Mouse (Mus musculus): ENCODE measurements around the gene Cltc.

GRCm38 (mm10) chr11:86663977-86664376 lies 93.4 kb downstream of the Cltc start:
- TF ChIP-seq CTCF (IDR thresholded peaks at IDR 0.05; ENCODE audit: borderline replicate concordance, extremely low read depth, insufficient read depth, insufficient read length) (no peak), POLR2A (IDR thresholded peaks at IDR 0.05; ENCODE audit: borderline replicate concordance, extremely low read depth, insufficient read depth, insufficient read length, poor library complexity, severe bottlenecking) (no peak)
